Mouse (Mus musculus): ENCODE measurements around the gene Bach2.

DNA sequence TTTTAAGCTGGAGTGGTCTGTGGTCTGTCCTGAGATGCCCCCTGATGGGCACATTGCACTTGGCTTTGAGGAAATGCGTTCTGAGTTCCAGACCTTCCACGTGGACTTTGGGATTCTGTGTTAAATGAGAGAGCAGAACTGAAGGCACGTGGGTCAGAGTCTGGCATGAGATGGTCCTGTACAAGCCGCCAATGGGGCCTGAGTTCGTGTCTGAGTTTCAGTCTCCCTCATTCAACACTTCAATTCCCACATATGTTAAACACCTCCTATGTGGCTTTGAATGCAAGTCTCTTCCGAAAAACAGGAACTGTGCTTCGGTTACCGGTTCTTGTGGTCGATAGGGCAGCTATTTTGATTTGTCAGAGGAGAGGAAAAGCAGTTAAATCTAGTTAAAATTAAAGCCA lies 10.4 kb downstream of the Bach2 start:
- TF ChIP-seq CTCF (IDR thresholded peaks at IDR 0.05; ENCODE audit: low read depth) (no peak), EP300 (IDR thresholded peaks at IDR 0.05; ENCODE audit: low read depth) (no peak)
